Mouse (Mus musculus) fat pad, adult 2 months (tissue): ENCODE measurements around the gene Flt1.
A peak's percentile ranks its signal among the peaks of the same experiment; 100 is the strongest.

ENCODE experiments used
- DNase-seq: peaks from one replicate; pipeline ENCODE4 v3.0.0-alpha.2; 2011; ENCODE audit warnings: low read depth, low spot score; ENCODE audit errors: extremely low read depth

The Flt1 gene

GRCm38 (mm10) chr5:147725831-147726700 is at the start of gene Flt1:
Gene Flt1 (minus strand): TSS chr5:147726011.
- DNase-seq, result no peak

- DNase-seq, result no peak
These were observed 49.4 kb upstream of the Flt1 start for GRCm38 (mm10) chr5:147775222-147775621.

- no peak for DNase-seq
These were observed 44.1 kb upstream of the Flt1 start for GRCm38 (mm10) chr5:147769918-147770317.

GRCm38 (mm10) chr5:147764061-147764460 is 38.2 kb upstream of the Flt1 start:
- DNase-seq, result no peak

- no peak for DNase-seq
These were observed 36.2 kb upstream of the Flt1 start for GRCm38 (mm10) chr5:147761984-147762383.

- no peak for DNase-seq
These were observed 35.5 kb upstream of the Flt1 start for GRCm38 (mm10) chr5:147761275-147761674.

- no peak for DNase-seq
These were observed 33.0 kb upstream of the Flt1 start for GRCm38 (mm10) chr5:147758640-147759319.

GRCm38 (mm10) chr5:147757832-147758587 is 32.2 kb upstream of the Flt1 start:
- DNase-seq, result no peak

- no peak for DNase-seq
These were observed 27.1 kb upstream of the Flt1 start for GRCm38 (mm10) chr5:147752914-147753341.

GRCm38 (mm10) chr5:147751673-147752130 is 25.9 kb upstream of the Flt1 start:
- DNase-seq, result no peak

GRCm38 (mm10) chr5:147749972-147750371 is 24.2 kb upstream of the Flt1 start:
- DNase-seq, result no peak

GRCm38 (mm10) chr5:147748081-147748581 is 22.3 kb upstream of the Flt1 start:
- DNase-seq, result peak; percentile 78

GRCm38 (mm10) chr5:147744900-147745653 is 19.3 kb upstream of the Flt1 start:
- no peak for DNase-seq

GRCm38 (mm10) chr5:147742468-147743111 is 16.8 kb upstream of the Flt1 start:
- DNase-seq, result no peak

GRCm38 (mm10) chr5:147736766-147737280 is 11.0 kb upstream of the Flt1 start:
- DNase-seq, result no peak

GRCm38 (mm10) chr5:147733682-147734081 is 7.9 kb upstream of the Flt1 start:
- DNase-seq, result no peak

- DNase-seq, result no peak
These were observed 7.1 kb upstream of the Flt1 start for GRCm38 (mm10) chr5:147732926-147733325.

- no peak for DNase-seq
These were observed 1.7 kb upstream of the Flt1 start for GRCm38 (mm10) chr5:147727481-147727880.

- no peak for DNase-seq
These were observed 1.0 kb upstream of the Flt1 start for GRCm38 (mm10) chr5:147726701-147727393.
